Mouse (Mus musculus) adrenal gland, adult 8-10 months (tissue): ENCODE results near the gene Prpf18. TPM values are rescaled to one million over a fixed set of nuclear protein-coding genes. Genes with fewer than 3 reads are reported as not detected.
"Not testable (repeated sequence)": the region's sequence is repeated elsewhere in the genome, so short reads cannot be mapped to it uniquely, and the experiment has no call there.

Source experiments
- DNase-seq: peaks from one replicate; pipeline ENCODE4 v3.0.0; 2022
- total RNA-seq, 4 experiments: library from RNA; stranded (reverse); gene quantifications; 2 replicates each; pipeline ENCODE4 v1.2.4; 2022

Gene Prpf18
- total RNA-seq, 4 experiments from 2014 or later = 50.7 to 54.5 (median 51.7) TPM

DNA sequence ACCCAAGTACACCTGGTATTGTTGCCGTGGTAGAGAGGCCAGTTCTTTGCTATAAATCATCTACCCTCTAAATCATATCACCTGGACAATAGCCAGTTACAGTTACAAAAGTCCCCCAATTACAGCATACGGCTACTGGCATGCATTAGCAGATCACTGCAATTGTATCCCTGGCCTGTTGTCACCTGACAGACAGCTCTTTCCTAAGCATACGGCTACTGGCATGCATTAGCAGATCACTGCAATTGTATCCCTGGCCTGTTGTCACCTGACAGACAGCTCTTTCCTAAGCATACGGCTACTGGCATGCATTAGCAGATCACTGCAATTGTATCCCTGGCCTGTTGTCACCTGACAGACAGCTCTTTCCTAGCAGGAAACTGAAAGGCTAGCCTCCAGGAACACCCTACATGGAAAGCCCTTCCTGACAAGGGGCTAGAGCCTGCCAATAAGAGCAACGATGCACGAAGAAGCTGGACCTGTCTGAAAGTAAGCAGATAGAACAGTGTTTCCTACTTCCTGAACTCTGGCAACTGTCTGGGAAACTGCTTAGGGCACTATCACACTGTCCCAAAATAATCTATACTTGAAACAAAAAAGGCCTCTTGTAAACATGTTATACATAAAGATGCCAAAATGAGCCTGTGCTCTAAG lies 37.5 kb downstream of the Prpf18 start:
- not testable (repeated sequence) for DNase-seq

GRCm38 (mm10) chr2:4611704-4612103 lies 40.2 kb downstream of the Prpf18 start:
- no peak for DNase-seq

DNA sequence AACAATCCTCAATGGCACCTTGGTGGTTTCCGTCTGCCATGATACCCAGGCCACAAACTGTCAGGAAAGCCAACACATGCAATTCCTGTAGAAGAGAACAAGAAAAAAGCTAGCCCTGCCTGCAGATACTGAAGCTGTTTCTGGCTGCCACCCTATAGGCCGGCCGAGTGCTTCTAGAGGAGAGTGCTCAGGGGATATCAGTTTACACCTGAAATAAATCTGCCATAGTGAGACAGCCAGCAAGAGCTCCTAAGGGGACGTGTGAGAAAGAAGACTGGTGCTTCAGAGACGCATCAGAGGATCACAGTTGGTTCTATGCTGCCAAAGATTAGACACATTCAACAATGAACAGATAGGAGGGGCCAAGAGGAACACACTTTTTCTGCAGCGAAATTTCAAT lies 40.6 kb downstream of the Prpf18 start:
- no peak for DNase-seq

GRCm38 (mm10) chr2:4609433-4609832 lies 42.5 kb downstream of the Prpf18 start:
- DNase-seq = no peak

DNA sequence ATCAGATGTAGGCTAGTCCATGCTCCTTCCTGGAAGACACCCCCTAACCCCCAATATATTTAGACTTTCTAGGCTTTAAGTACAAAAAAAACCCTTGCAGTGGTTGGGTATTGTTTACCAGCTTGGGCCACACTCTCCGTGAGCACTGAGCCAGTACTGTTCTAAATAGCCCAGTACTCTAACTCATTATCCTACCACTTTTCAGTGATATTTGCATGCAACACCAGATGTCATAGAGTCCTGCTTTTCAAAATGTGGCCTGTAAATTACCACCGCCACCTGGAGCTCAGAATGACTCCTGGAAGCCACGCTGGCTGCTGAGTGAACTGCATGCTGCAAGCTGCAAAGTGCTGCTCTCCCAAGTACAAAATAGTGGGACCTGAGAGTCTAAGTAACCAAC lies 43.7 kb downstream of the Prpf18 start:
- no peak for DNase-seq

- no peak for DNase-seq
These were observed 45.4 kb downstream of the Prpf18 start for GRCm38 (mm10) chr2:4606559-4606958.

GRCm38 (mm10) chr2:4603361-4603945 lies 48.5 kb downstream of the Prpf18 start:
- no peak for DNase-seq

DNA sequence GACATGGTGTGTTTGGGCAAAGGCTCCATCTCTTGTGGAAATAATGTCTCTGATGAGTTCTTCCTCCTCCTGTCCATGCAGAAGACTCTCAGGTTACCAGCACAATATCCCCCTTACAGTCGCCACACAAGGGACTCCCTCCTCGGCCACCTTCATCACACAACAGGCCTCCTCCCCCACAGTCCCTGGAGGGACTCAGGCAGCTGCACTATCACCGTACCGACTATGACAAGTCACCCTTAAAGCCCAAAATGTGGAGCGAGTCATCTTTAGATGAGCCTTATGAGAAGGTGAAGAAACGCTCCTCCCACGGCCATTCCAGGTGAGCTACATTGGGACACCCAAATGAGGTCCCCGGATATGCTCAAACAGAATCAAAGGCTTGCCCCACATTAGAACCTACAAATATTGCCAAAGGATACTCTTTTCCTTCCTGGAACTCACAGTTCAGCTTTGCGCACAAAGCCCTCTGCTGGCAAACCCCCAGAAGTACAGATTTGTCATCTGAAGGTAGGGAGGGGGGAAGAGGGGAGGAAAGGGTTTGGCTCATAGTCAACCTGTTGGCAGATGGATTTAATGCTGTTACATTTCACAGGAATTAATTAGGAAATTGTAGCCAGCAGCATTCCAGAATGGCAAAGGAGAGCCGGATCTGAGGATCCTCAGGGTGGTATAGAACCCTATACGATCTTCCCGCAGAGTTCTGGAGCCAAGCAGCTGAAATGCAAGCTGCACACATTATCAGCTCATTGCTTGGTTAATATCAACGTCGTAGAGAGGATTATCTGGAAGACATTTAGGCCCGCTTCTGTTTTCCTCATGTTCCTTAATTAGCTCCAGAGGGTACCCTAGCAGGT lies 50.7 kb downstream of the Prpf18 start:
- peak; percentile 41 for DNase-seq

- no peak for DNase-seq
These were observed 54.9 kb downstream of the Prpf18 start for GRCm38 (mm10) chr2:4596992-4597391.

DNA sequence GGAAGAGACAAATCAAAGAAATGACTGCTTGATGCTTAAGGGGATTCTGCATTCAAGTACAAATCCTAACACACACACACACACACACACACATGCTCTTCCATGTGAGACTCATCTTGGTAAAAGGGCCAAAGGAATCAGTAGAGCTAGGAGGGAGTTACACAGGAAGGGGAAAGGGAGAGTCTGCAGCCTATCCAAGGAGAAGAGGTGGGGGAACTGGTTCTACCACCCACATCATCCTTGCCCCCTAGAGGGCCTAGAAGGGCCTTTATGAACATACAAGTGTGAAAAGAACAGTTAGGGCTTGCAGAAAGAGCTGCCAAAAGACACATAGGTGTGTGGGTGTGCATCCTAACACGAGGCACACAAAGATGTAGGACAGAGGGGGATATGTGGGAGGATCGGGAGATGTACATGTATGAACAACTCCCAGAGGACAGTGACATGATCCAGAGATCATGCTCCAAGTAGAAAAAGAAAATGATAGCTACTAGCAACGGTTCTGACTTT lies 58.0 kb downstream of the Prpf18 start:
- DNase-seq = no peak

- peak; percentile 44 for DNase-seq
These were observed 58.5 kb downstream of the Prpf18 start for GRCm38 (mm10) chr2:4593433-4593832.

GRCm38 (mm10) chr2:4592666-4593065 lies 59.2 kb downstream of the Prpf18 start:
- no peak for DNase-seq

- no peak for DNase-seq
These were observed 60.3 kb downstream of the Prpf18 start for GRCm38 (mm10) chr2:4591647-4592046.

DNA sequence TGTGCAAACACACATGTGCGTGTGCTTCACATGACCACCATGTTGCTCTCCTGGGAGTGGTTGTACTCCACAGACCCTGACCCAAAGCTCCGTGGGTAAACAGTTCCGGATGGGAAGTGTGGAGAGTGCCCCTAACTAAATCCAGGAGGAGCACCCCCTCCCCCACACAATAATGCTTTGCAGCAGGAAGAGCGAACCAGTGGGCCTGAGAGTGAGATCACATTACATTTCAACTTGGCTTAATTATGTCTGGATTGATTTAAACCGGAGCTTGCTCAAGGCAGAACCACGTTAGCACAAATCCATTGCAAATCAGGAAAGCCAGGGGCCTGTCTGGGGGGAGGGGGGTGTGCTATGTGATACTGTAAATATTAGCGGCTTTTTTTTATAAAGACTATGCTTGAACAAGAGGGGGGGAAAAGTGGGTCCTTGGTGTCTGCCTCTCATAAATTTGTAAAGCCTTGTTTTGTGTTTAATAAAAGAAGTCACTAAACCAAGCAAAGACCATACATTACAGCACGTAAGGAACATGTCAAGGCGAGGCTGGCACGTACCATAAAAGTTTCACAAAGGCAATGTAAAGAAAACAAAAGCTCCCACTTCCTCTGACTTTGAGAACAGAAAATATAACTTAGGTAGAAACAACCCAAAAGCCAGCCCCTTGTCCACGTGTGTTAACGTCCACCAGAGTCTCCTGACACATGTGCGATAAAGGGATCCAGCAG lies 64.1 kb downstream of the Prpf18 start:
- DNase-seq = no peak

DNA sequence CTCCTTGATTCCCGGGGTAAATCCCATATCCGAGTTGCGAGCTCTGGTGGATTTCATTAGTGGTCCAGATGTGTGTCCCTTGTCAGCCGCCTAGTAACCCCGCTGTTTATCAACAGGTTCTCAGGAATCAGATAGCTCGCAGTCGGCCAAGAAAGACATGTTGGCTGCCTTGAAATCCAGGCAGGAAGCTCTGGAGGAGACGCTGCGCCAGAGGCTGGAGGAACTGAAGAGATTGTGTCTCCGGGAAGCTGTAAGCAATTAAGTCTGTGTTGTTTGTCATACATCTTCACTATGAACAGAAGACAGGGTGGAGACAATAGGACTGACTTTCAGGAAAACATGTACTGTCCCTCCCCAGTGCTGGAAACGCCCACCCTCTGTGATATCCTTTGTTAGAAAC lies 65.7 kb downstream of the Prpf18 start:
- no peak for DNase-seq

- DNase-seq = no peak
These were observed 67.7 kb downstream of the Prpf18 start for GRCm38 (mm10) chr2:4584252-4584651.

- no peak for DNase-seq
These were observed 69.0 kb downstream of the Prpf18 start for GRCm38 (mm10) chr2:4582930-4583329.

DNA sequence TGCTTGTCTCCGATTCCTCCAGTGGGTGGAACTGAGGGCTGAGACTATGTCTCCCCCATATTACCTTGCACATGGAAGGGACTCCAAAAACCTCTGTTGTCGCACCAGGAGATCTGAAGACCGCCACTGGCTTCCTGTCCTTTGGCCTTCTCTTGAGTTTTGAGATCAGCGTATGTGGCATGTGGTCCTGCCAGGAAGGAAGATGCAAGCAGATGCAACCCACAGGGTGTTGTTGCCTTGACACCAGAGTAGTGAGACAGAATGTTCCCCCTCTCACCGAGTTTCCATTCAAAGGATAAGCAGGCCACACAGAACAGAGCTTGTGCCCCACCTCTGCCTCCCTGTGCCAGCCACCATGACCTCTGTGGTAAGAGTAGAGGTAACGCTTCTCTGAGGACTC lies 71.2 kb downstream of the Prpf18 start:
- no peak for DNase-seq

DNA sequence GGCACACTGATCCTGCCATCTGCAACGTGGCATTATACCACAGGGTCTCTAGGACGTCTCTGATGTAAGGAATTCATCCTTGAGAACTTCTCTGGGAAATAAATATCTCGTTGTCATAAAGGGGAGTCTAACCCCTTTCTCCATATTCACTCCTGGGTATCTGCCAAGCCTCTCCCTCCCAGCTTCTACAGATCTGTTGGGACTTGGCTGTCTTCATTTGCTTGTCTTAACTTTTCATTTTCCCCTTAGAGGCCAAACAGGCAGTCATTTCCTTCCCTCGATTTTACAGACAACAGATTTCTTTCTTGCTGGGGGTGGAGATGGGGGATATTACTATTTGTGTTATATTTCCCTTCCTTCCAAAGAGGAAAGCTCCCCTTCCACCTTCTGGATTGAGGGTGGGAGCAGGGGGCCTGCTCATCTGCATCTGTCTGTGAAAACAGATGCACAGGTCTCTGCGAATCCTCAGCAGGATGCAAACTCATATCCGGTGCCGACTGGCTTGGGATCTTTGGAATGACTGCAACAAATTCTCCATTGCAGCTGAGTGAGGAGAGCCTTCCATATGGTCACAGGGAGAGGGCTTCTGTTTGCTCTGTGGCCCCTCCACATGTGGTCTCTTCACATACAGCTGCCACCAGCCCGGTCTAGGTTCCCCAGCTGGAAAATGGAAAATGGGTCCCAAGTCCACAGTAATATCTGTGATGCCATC lies 72.4 kb downstream of the Prpf18 start:
- no peak for DNase-seq

DNA sequence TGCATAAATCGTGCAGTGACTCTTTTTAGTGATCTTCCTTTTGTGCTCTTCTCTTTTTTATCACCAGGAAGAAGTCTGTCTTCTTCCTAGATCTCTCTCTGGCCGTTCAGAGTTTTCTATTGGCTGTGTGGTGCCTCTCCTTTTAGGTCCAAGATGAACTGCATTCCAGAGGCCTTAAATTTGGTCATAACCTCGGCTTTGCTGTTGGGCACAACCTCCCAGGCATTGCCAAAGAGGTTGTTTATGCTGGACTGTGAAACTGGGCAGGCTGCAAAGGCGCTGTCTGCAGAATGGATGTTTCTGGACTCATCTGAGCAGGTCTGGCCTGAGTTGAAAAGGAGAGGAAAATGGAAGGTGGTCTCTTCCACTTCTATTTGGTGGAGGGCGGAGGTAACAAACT lies 73.6 kb downstream of the Prpf18 start:
- no peak for DNase-seq

DNA sequence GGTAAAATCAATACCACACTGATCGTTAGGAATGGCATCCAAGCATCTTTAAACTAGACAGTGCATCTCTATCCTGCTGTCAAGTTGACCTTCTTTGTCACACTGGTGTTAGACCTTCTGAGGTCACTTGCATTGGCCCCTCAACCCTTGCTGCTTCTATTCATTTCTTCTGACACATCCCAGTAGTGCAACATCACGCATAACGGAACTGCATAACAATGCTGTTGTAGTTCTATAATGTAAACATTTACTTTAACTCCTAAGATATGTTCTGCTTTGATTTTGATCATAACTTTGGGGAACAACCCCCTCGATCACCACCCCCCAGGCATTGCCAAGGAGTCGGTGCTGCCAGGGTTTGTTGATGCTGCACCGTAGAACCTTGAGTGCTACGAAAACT lies 75.9 kb downstream of the Prpf18 start:
- no peak for DNase-seq

DNA sequence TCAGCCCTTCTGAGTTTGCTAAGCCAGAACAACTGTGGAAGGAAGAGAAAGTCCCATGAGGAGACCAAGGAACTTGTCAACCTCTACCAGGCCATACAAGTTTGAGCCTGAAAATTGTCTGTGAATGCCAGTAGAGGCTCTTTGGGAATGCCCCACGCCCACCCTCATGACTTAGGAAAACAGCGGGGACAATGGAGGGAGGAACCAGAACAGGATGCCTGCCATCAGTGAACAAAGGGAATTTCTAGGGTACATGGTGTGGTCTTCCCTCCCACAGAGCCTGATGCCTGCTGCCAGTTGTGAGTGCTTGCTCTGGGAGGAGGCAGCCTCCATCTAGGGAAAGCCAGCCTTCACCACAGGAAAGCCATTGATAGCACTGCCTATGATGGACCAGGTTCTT lies 76.8 kb downstream of the Prpf18 start:
- no peak for DNase-seq
